ENCODE assay signal across 9 mouse cellular contexts in the genomic region with DNA sequence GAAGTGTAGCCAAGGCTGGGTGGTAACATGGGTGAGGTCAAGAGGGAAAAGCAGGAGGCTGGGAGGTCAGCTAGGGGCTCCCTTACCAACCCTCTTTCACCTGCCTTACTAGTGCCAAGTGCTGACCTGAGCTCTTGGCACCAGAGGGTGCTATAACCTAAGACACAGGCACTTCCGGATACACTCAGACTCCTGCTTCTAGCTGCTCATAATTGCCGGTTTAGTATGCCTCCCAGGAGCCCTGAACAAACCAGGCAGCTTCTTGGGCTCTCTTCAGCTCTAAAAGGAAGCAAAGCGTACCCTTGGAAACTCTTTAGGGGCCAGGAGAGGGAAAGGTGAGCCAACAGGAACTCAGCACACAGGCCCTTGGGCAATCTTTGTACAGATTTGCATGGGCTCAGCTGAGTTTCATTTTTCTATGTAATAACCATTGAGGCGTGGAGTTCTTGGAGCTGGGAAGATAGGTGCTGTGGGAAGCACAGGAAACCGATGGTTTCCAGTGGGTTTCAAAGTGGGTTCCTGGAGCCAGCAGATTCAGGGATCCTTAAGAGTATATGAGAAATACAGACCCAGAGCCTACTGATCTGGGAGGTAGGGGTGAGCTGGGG. TPM values are rescaled to one million over a fixed set of nuclear protein-coding genes. Genes with fewer than 3 reads are reported as not detected.
A peak's percentile ranks its signal among the peaks of the same experiment; 100 is the strongest.
DNase-seq lines count a peak whose midpoint lies in the region; ATAC-seq lines count a peak whose summit lies in the region.
"Had no signal": no experiment of that assay in that cellular context is flagged by ENCODE, and none has a peak within 500 bp of the region (broad histone marks: within the 10 kb centered on the region; RNA-seq: fewer than 3 reads in every experiment).

No protein-coding gene starts in this region.

- H3K36me3 ChIP-seq in embryonic facial prominence, embryonic 12.5 days, result no peaks in the 10 kb centered on the region
- no peaks in the 10 kb centered on the region for H3K36me3 ChIP-seq in heart, embryonic 15.5 days
- H3K36me3 ChIP-seq in liver, embryonic 15.5 days (replicated peaks), result no peaks in the 10 kb centered on the region
- H3K36me3 ChIP-seq in neural tube, embryonic 12.5 days, result no peaks in the 10 kb centered on the region

- no peak overlapping the region for H3K9ac ChIP-seq in embryonic facial prominence, embryonic 12.5 days
- no peak overlapping the region for H3K9ac ChIP-seq in heart, embryonic 15.5 days
- H3K9ac ChIP-seq in liver, embryonic 15.5 days, result no peak overlapping the region
- H3K9ac ChIP-seq in neural tube, embryonic 12.5 days, result no peak overlapping the region

- ATAC-seq in embryonic facial prominence, embryonic 12.5 days (ENCODE audit: insufficient number of reproducible peaks, insufficient read depth, low FRiP score, low TSS enrichment), result 0 out of 2 replicates have a peak, but pooled peaks have one; percentile 80
- ATAC-seq in heart, embryonic 15.5 days (replicated peaks; ENCODE audit: insufficient number of reproducible peaks, insufficient read depth, low FRiP score, low read depth), result peak; percentile 85; the same call in 1 of the 2 replicates
- peak; percentile 66; the same call in 1 of the 2 replicates for ATAC-seq in liver, embryonic 15.5 days (ENCODE audit: insufficient read depth)
- ATAC-seq in neural tube, embryonic 12.5 days (ENCODE audit: low FRiP score, low read depth), result peak; percentile 92

- DNase-seq in CD4-positive helper T cell, adult 2 months (ENCODE audit: low read depth, low spot score), result peak; percentile 77
- peak; percentile 72 for DNase-seq in adrenal gland, postnatal 14 days
- DNase-seq in kidney, postnatal 14 days, result peak; percentile 77
- peak; percentile 33 for DNase-seq in testis, postnatal 14 days (ENCODE audit: low spot score)

- no peak overlapping the region for H3K27ac ChIP-seq in embryonic facial prominence, embryonic 12.5 days
- H3K27ac ChIP-seq in heart, embryonic 15.5 days, result no peak overlapping the region
- H3K27ac ChIP-seq in liver, embryonic 15.5 days (replicated peaks), result no peak overlapping the region
- H3K27ac ChIP-seq in neural tube, embryonic 12.5 days, result no peak overlapping the region

- 25% methylated on average over 5 of the region's 5 CpGs for WGBS in embryonic facial prominence, embryonic 12.5 days
- 30% methylated on average over 5 of the region's 5 CpGs for WGBS in heart, embryonic 15.5 days
- WGBS in liver, embryonic 15.5 days (ENCODE audit: insufficient replicate concordance), result 22% methylated on average over 5 of the region's 5 CpGs
- 37% methylated on average over 5 of the region's 5 CpGs for WGBS in neural tube, embryonic 12.5 days

- H3K4me2 ChIP-seq in embryonic facial prominence, embryonic 12.5 days (replicated peaks), result no peak overlapping the region
- peak overlapping the region; percentile 33; the same call in 1 of the 2 replicates for H3K4me2 ChIP-seq in heart, embryonic 15.5 days
- H3K4me2 ChIP-seq in liver, embryonic 15.5 days, result peak overlapping the region; percentile 21
- H3K4me2 ChIP-seq in neural tube, embryonic 12.5 days (replicated peaks), result no peak overlapping the region

- no peaks in the 10 kb centered on the region for H3K4me1 ChIP-seq in embryonic facial prominence, embryonic 12.5 days
- peaks cover 15% of the 10 kb centered on the region for H3K4me1 ChIP-seq in heart, embryonic 15.5 days (replicated peaks)
- peaks cover 20% of the 10 kb centered on the region for H3K4me1 ChIP-seq in liver, embryonic 15.5 days (replicated peaks)
- H3K4me1 ChIP-seq in neural tube, embryonic 12.5 days, result no peaks in the 10 kb centered on the region

- peaks cover 22% of the 10 kb centered on the region for H3K27me3 ChIP-seq in embryonic facial prominence, embryonic 12.5 days
- H3K27me3 ChIP-seq in heart, embryonic 15.5 days, result peaks cover 4% of the 10 kb centered on the region; the same call in 1 of the 2 replicates
- peaks cover 8% of the 10 kb centered on the region; the same call in 1 of the 2 replicates for H3K27me3 ChIP-seq in liver, embryonic 15.5 days
- peaks cover 12% of the 10 kb centered on the region; the same call in 1 of the 2 replicates for H3K27me3 ChIP-seq in neural tube, embryonic 12.5 days (replicated peaks)

- H3K4me3 ChIP-seq in embryonic facial prominence, embryonic 12.5 days, result no peak overlapping the region
- H3K4me3 ChIP-seq in heart, embryonic 15.5 days, result no peak overlapping the region
- no peak overlapping the region for H3K4me3 ChIP-seq in liver, embryonic 15.5 days (replicated peaks)
- H3K4me3 ChIP-seq in neural tube, embryonic 12.5 days, result no peak overlapping the region

- no peaks in the 10 kb centered on the region for H3K9me3 ChIP-seq in embryonic facial prominence, embryonic 12.5 days
- no peaks in the 10 kb centered on the region for H3K9me3 ChIP-seq in heart, embryonic 15.5 days (replicated peaks)
- H3K9me3 ChIP-seq in liver, embryonic 15.5 days (replicated peaks), result no peaks in the 10 kb centered on the region
- no peaks in the 10 kb centered on the region for H3K9me3 ChIP-seq in neural tube, embryonic 12.5 days

RNA-seq across cellular contexts. Expression of a gene that starts 1.4 kb away (rescaled TPM):
- not detected in 2 replicates for total RNA-seq in adrenal gland, postnatal 14 days (2021)
- not detected in 2 replicates for polyA plus RNA-seq in embryonic facial prominence, embryonic 12.5 days (2016; fragmentation: Nextera tagmentation; extraction: Ambion mirVana)
- polyA plus RNA-seq in heart, embryonic 15.5 days (2015; fragmentation: Nextera tagmentation; extraction: Ambion mirVana), result 0.52 TPM in 1 of 2 replicates, not detected in the other
- polyA plus RNA-seq in liver, embryonic 15.5 days (2015; fragmentation: Nextera tagmentation; extraction: Ambion mirVana), result not detected in 2 replicates
- polyA plus RNA-seq in neural tube, embryonic 12.5 days (2016; fragmentation: Nextera tagmentation; extraction: Ambion mirVana), result not detected in 2 replicates
- total RNA-seq: gastrocnemius, postnatal 36 days had no signal

RNA-seq across cellular contexts. Expression of a gene that starts 19.8 kb away (rescaled TPM):
- total RNA-seq in adrenal gland, postnatal 14 days (2021), result 31.7 and 37.3 TPM in 2 replicates
- polyA plus RNA-seq in embryonic facial prominence, embryonic 12.5 days (2016; fragmentation: Nextera tagmentation; extraction: Ambion mirVana), result 110 and 112 TPM in 2 replicates
- 86.3 and 90.7 TPM in 2 replicates for polyA plus RNA-seq in heart, embryonic 15.5 days (2015; fragmentation: Nextera tagmentation; extraction: Ambion mirVana)
- polyA plus RNA-seq in liver, embryonic 15.5 days (2015; fragmentation: Nextera tagmentation; extraction: Ambion mirVana), result 27.7 and 29.1 TPM in 2 replicates
- polyA plus RNA-seq in neural tube, embryonic 12.5 days (2016; fragmentation: Nextera tagmentation; extraction: Ambion mirVana), result 92.4 and 101 TPM in 2 replicates

RNA-seq across cellular contexts. Expression of a gene that starts 57.9 kb away (rescaled TPM):
- total RNA-seq in adrenal gland, postnatal 14 days (2021), result 0.19 TPM in 1 of 2 replicates, not detected in the other
- not detected in 2 replicates for polyA plus RNA-seq in embryonic facial prominence, embryonic 12.5 days (2016; fragmentation: Nextera tagmentation; extraction: Ambion mirVana)
- polyA plus RNA-seq in heart, embryonic 15.5 days (2015; fragmentation: Nextera tagmentation; extraction: Ambion mirVana), result not detected in 2 replicates
- polyA plus RNA-seq in liver, embryonic 15.5 days (2015; fragmentation: Nextera tagmentation; extraction: Ambion mirVana), result not detected in 2 replicates
- polyA plus RNA-seq in neural tube, embryonic 12.5 days (2016; fragmentation: Nextera tagmentation; extraction: Ambion mirVana), result not detected in 2 replicates

Comparison
In these comparisons a context has a peak if more than half of its experiments do, and no peak if none do; other contexts are left out.
1. H3K4me2 ChIP-seq: peak in heart, embryonic 15.5 days (single experiment) and liver, embryonic 15.5 days (single experiment); none in embryonic facial prominence, embryonic 12.5 days (single experiment) and neural tube, embryonic 12.5 days (single experiment).
2. Peak in every context shown above with its lines, with median percentiles within 50 percentile points of each other: DNase-seq and ATAC-seq.